Mouse (Mus musculus) Muller cell, postnatal 12 days (primary cell): ENCODE data around the gene Glg1.
A peak's percentile ranks its signal among the peaks of the same experiment; 100 is the strongest.
"Not testable (repeated sequence)": the region's sequence is repeated elsewhere in the genome, so short reads cannot be mapped to it uniquely, and the experiment has no call there.

Experiments used
- DNase-seq: peaks from one replicate; pipeline ENCODE4 v3.0.0-alpha.2; 2015; ENCODE audit errors: inconsistent ontology term

The Glg1 gene

DNA sequence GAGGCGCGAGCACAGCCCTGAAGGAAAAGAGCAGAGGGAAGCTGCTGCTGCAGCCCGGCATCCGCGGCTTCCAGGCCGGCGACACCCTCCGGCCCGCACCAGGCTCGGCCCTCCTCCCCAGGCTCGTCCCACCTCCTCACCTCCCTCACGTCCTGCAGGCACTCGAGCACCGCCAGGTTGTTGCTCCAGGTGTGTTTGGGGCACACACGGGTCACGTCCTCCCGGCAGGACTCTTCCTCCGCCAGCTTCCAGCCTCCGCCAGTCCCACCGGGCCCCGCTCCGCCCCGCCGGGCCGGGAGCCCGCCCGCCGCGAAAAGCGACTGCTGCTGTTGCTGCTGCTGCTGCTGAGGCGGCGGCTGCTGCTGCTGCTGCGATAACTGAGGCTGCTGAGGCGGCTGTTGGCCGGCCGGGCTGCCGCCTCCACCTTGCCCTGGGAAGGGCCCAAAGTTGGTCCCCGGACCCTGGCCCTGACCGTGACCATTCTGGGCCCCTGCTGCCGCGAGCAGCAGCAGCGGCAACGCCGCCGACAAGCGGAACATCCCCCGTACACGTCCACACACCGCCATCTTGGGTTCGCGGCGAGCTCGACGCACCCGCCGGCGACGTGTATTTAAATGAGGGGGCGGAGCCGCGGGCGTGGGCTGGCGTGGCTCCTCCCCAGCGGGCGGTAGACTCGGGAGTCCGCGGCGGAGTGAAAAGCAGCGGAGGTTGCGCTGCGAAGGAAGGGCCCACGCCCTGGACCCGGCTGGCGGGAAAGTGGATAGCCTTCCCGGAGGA is at the start of gene Glg1:
Gene Glg1 (minus strand): TSS at position 586 of the 777 bp plus-strand sequence.
- peak; percentile 98 for DNase-seq

DNA sequence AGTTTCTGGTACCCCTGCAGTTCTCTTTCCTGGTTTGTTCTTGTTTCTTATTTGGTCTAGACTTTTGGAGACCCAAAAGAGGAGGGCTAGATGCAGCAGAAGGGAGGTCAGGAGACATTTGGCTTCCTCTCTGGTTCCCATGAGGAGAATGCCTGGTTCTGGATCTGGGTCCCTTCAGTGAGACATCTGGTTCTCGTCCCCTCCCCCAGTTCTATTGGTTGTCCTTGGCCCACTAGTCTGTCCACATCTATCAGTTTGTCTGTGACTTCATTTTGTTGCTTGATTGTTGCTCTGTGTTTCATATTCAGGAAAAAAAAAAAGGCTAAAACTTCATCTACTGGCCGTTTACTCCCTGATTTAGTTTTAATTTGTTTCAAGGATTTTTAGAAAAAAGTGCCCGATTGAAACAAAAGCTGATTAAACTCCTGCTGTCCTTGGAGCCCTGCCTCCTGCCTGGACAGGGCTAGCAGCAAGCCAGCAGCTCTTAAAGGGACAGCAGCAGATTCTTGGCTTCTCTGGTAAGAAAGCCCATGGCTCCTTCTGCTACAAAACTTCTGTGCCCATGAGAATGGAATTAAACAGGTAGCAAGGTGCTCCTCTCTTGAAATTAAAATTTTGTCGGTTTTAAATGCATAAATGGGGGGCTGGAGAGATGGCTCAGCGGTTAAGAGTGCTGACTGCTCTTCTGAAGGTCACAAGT is 46.2 kb upstream of the Glg1 start:
- peak; percentile 4 for DNase-seq

DNA sequence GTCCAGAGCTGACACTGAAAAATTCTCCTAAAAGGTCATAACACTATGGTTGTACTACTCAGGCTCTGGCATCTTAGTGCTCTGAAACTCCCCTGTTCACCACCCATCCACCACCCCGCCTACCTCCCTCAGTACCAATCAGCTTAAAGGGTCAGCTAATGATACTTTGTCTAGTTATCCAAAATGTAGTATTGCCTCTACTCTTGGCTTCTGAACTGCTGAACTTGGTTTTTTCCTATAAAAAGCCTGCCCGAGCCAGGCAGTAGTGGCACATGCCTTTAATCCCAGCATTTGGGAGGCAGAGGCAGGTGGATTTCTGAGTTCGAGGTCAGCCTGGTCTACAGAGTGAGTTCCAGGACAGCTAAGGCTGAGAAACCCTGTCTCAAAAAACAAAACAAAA is 45.3 kb upstream of the Glg1 start:
- DNase-seq, result no peak

DNA sequence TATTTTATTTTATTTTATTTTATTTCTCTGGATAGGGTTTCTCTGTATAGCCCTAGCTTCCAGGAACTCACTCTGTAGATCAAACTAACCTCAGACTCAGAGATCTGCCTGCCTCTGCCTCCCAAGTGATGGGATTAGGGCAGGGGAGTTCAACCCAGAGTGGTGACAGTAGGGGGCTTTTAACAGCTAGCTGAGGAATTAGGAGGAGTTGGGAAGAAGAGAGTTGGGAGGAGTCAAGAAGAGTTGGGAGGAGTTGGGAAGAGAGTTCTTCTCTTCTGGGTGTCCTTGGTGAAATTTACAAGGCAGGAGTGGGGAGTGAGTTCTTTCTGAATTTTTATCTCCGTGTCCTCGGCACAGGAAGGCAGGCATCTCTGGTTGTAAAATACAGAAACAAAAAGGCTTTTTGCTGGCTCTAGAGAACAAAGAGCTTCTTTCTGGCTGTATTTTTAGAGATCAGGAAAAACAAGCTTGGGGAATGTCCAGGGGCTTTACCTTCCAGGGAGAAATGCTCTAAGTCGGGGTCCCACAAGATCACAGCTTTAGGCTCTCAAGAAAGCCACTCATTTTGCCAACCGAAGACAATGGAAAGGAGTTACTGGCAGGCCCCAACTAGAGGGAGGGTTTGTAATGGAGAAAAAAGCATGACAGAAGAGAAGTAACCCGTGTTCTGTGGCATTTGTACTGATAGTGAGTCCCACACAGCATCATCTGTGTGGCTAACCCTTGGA is 44.2 kb upstream of the Glg1 start:
- not testable (repeated sequence) for DNase-seq

DNA sequence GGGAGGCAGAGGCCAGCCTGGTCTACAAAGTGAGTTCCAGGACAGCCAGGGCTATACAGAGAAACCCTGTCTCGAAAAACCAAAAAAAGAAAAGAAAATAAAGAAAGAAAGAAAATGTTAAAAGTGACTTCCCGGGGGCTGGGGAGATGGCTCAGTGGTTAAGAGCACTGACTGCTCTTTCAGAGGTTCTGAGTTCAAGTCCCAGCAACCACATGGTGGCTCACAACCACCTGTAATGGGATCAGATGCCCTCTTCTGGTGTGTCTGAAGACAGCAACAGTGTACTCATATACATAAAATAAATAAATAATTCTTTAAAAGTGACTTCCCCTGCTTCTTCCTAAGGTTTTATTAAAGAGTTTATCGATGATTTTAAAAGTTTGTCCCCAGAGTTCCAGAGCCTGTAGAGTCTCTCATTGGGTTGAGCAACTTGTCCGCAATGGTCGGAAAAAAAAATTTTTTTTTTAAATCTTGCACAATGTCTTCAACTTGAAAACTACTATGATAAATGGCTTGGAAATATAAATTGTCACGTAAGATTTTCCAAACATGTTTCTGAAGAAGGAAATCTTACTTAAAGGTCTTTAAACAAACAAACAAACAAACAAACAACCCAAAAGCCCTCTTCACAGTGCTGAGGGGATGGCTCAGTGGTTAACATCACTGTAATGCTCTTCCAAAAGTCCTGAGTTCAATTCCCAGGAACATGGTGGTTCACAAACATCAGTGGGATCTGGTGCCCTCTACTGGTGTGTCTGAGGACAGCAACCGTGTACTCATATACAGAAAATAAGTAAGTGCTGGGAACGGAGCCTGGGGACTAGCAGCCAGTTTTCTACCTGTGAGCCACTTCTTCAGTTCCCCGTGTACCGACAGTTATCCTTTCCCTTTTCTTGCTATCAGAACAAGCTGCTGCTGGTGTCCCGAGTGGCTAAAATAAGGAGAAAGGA is 41.9 kb upstream of the Glg1 start:
- DNase-seq, result no peak

DNA sequence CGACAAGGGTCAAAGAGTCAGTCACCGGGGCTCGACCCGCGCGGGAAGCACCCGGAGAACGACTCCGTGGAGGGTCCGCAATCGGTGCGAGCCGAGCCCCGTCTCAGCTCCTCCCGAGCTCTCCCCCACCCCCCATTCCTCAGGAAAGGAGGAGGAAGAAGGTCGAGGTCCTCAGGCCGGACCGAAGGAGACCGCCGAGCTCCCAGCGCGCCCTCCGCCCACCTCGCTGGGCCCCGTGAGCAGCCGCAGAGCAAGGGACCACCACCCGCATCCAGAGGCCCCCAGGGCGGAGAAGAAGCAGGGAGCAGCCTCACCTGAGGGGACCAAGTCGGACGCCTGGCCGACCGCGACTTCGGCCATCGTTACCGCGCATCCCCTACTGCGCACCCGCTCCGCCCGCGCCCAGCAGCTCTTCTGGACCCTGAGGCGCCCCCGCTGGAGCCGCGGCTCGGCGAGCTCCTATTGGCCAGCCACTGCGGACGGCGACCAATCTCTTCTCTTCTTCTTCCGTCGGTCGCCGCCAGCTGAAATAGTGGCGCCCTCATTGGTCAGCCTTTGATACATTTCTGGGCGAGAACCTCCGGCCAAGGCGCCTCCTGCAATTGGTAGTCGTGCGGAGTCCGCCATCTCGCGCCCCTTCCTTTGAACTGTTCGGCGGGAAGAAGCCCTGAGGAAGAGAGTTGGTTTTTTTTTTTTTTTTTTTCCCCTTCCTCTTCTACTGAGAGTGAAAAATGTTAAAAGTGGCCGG is 41.0 kb upstream of the Glg1 start, which contains the start of gene Rfwd3:
Gene Rfwd3 (minus strand): TSS at position 402 of the 748 bp plus-strand sequence.
- DNase-seq, result peak; percentile 96

DNA sequence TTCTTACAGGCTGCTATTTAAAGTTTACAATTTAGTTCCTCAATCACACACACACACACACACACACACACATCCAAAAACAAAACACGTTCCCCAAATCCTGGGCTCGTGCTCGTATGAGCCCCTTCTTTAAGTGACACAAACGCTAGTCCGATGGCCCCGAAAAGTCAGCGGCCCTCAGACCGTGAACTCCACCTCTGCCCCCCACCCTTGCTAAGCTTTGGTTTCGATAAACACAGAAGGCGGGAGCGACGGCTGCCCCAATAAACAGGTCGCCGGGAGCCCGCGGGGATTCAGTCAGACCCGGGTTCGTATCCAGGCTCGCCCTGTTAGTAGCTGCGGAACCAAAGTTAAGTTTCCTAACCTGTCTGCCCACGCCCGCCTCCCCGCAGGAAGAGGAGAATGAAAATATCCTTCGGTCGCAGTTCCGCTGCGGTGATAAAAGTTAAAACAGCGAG is 40.4 kb upstream of the Glg1 start:
- DNase-seq, result peak; percentile 47

DNA sequence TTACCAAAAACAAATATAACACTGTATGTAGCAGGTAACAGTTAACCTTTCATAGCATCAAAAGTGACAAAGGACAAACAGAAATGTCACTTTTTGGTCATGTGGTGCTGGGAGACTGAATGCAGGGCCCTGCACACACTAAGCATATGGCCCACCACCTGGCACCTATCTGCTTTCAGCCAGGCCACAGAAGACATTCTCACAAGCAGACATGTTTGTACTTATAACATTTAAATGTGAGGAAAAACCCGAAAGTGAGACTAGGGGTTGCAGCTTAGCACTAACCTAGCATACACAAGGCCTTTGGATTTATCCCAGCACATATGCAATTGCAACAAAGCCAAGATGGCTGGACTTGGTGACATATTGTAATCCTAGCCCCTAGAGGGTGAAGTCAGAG is 39.0 kb upstream of the Glg1 start:
- no peak for DNase-seq

DNA sequence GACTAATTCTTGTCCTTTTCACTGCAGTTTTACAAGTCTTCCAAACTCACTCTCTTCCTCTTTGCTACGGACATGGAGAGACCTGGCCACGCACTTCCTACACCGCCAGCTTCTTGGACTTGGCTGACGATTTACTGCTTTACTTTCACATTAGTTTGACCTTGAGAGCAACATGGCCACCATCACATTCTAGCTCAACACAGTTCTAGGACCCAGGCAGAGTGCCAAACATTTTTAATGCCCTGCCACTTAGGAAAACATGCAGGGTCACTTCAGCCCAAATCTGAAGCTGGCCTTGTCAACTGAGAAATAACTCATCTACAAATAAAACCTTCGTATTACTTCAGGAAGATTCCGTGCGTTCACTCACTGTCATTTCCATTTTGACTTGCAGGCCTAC is 32.7 kb upstream of the Glg1 start:
- no peak for DNase-seq

DNA sequence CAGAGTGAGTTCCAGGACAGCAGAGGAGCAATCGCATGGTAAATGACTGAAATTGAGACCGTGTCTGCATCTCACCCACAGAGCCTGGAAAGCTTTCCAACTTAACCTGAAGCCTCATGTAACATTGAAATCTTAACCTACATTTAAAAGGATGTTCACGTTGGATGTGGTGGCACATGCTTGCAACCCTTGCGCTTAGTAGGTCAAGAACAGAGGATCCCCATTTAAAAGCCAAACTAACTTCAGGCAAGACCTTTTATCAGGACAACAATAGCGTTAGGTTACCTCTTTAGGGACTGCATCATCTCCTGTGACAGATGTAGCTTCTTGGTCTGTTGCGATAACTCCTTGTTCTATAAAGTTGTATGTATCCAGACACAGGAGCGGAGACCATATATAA is 31.6 kb upstream of the Glg1 start:
- DNase-seq, result no peak

DNA sequence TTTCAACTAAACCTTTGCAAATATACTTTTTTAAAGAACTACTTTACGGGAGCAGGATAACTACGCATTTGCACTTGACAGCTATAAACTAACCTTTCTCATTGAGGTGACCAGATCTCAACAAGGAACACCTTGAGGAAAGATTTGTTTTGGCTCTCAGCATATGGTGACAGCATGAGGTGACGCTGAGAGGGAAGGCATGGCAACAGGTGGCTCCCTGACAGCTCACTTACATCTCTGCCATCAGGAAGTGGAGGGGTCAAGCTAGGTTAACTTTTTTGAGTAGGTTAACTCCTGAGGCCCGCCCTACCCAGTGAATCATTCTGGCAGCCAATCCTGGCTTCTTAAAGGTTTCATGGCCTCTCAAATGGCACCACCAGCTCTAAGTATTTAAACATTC is 26.6 kb upstream of the Glg1 start:
- no peak for DNase-seq

DNA sequence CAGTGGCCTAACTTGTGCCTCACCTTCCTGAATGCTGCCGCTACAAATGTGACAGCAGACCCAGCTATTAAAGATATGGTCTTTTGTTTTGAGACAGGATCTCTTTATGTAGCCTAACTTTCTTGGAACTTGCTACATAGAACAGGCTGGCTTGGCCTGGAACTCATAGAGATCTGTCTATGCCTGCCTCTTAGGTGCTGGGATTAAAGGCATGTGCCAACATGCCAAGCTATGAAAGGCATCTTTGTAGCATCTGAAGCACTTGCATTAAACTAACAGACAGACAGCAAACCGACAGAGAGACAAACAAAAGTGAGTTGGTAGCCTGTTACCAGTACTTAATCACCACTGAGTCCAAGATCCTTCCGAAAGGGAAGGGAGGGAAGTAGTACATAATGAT is 23.1 kb upstream of the Glg1 start:
- DNase-seq, result no peak

DNA sequence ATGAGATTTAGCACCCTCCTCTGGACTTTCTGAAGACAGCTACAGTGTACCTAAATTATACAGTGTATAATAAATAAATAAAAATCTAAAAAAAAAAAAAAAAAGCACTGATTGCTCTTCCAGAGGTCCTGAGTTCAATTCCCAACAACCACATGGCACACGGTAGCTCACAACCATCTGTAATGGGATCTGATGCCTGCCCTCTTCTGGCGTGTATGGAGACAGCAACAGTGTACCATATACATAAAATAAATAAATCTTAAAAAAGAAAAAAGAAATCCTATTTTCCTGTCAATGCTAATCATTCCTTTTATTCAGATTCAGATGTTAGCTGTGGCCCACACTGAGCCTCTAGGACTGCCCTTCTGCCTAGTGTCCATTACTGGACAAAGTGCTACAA is 9.3 kb upstream of the Glg1 start:
- DNase-seq, result no peak

DNA sequence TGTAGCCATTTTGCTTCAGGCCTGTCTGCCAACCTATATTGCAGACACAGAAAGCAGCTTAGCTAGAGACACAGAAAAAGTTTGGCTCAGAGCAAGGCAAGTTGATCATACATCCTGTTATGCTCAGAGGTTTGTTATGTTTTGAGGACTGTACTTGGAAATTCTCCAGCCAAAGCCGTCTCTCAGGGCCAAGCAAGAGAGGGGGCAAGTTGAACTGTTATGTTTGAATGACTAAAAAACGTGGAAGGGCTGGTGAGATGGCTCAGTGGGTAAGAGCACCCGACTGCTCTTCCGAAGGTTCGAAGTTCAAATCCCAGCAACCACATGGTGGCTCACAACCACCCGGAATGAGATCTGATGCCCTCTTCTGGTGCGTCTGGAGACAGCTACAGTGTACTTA is 7.1 kb upstream of the Glg1 start:
- not testable (repeated sequence) for DNase-seq

DNA sequence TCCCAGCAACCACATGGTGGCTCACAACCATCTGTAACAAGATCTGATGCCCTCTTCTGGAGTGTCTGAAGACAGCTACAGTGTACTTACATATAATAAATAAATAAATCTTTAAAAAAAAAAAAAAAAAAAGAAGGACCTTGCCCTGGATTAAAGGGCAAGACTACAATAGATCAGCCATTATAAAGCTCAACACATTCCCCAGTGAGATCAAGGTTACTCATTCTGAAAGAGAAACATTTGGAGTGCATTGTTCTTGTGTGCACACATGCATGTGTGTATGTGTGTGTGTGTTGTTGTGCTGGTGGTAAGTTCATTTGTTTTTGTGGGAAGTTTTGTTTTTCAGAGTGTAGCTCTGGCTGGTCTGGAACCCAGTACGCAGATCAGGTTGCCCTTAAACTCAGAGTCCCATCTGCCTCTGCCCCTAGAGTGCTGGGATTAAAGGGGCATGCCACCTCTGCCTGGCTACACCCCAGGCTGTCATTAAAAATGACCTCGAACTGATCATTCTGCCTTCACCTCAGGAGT is 5.7 kb upstream of the Glg1 start:
- DNase-seq, result no peak

DNA sequence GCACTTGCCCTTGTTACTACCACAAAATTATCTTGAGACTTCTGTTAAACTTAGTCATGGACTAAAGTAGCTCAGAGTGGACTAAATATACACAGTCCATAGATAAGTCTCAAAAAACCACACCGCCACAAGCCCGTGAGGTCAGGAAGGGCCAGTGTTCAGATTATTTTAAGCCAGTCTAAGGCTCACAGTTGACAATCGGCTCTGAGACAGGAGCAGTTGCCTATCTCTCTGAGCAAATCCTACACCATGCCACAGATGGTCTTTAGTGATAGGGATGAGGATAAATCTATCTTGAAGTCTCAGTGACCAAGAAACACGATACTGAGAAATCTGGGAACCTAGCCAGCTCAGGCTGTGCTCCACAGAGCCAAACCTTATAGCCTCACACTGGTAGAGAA is 3.0 kb upstream of the Glg1 start:
- no peak for DNase-seq

DNA sequence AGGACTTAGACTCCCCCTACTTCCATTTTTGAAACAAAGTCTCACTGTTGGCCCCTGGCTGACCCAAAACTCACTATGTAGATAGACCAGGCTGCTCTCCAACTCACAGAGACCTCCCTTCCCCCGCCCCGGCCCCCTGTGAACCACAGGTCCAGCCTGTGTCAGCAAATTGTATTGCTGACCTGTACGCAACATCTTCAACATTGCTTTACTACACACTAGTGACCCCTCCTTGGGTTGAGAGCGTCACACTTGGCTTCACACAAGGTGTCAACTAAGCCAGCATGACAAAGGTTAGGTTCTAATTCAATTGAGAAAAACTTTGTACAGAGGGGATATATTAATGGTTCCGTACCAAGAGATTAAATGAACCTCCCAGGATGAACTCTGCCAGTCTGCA is 1.2 kb upstream of the Glg1 start:
- no peak for DNase-seq

DNA sequence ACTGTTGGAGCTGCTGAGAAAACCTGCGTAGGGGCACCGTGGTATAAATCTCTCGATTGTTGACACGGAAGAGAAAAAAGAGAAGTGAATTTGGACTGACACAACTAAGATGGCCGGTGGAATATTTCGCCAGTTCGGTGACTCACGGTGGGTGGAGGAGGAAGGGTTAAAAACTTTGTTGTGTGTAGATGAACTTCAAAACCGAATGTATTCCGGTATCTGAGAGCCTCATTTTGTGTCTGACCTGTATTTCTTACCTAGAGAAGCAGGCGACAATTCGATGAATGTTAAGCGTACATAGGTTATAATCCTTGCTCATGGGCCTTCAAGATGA is 359 bp upstream of the Glg1 start:
- DNase-seq, result no peak

DNA sequence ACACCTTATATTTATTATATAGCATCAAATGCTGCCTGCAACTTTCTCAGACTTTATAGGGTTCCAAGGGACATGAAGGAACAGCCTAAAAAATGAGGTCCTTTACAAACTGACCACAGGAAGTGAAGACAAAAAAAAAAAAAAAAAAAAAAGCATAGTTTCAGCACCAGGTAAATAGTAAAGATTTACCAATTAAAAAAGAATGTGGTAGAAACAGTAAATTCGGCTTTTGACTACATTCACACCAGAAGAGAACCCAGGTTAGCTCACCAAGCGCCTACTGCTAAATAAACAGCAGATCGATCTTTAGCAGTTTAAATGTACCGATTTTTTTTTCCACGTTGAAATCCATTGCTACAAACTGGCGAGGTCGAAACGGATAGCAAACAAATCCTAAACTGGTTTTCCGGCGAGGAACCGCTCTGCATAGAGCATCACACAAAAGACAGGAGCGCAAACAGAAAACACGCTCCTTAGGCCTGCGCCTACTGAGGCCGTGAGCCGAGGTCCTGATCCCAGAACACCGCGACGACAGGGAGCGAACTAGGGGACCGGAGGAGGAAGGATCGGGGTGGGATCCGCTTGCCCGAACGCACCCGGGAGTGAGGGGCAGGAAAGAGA is 896 bp downstream of the Glg1 start:
- DNase-seq, result no peak

DNA sequence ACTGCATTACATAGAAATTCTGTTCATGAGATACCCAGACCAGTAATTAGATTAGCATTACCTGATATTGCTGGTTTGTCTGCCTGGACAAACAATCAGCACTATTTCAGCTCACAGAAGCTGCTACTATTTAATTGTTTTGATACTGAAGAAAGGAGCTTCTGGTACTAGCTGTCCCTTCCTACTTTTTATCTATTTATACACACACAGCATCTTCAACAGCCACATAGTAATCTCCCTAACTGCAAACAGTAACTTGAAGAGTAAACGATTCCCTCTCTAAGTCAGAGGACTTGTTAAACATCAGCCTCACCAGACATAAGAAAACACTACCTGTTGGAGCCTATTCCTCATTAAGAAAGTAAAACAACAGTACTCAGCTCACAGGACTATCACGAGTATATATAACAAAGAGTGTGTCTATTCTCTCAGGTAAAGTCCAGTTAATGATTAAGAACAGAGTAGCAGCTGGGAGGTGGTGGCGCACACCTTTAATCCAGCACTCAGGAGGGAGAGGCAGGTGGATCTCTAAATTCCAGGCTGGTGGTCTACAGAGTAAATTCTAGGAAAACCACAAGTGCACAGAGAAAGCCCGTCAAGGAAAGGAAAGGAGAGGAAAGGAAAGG is 6.4 kb downstream of the Glg1 start:
- no peak for DNase-seq
